Mouse (Mus musculus) layer of hippocampus, postnatal 25 days (tissue): ENCODE measurements around the gene Tmem44. TPM values are rescaled to one million over a fixed set of nuclear protein-coding genes. Genes with fewer than 3 reads are reported as not detected.

Experiments used
- DNase-seq, 2 experiments: peaks; one replicate each; pipeline ENCODE4 v3.0.0; 2022; ENCODE audit warnings: mixed read lengths in 2 of 2, low spot score in 1 of 2; ENCODE audit errors: extremely low spot score in 1 of 2
- total RNA-seq, 2 experiments: library from RNA; stranded (reverse); gene quantifications; 2 replicates each; pipeline ENCODE4 v1.2.3; 2021

The Tmem44 gene
- total RNA-seq, 2 experiments from 2014 or later, result 35.2 to 40.9 TPM

GRCm38 (mm10) chr16:30554109-30554508 is 3.5 kb upstream of the Tmem44 start:
- DNase-seq, result no peak

- peak; percentile 37 to 64 for DNase-seq
Measured at GRCm38 (mm10) chr16:30552621-30553338, 2.1 kb upstream of the Tmem44 start.

DNA sequence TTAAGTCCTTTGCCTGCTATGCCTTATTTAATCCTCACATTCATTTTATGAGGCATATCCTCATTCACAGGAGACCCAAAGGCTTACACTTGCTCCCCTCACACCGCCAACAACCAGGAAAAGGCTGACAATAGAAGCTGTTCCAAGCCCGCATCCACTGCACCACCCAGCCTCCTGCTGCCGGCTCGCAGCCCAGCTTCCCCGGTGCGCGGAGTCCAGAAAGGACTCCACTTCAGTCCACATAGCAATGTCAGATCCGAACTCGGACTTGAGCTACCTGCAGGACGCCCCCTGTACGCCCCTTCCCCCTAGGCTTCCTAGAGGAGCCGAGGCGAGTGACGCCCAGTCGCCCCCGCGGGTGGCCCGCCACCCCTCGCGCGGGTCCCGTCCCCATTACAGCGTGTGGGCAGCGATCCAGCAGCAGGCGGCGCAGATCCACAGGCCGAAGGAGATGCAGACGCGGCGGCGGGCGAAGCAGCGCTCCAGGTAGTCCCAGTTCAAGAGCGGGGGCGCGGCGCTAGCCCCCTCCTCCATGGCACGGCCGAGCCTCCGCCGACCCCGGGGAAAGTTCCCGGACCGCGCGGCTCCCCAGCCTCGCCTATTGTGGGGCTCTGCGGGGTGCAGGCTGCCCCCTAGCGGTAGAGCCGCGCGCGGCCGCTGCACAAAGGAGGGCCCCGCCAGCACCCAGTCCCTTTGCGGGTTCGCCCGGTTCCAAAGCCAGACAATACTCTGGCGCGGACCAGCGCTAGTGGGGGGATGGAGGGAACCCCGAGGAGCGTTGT is 485 bp downstream of the Tmem44 start:
- peak; percentile 83 to 87 for DNase-seq

GRCm38 (mm10) chr16:30549516-30549915 is 1.1 kb downstream of the Tmem44 start:
- no peak for DNase-seq

GRCm38 (mm10) chr16:30548291-30548690 is 2.4 kb downstream of the Tmem44 start:
- DNase-seq, result no peak

GRCm38 (mm10) chr16:30544693-30545092 is 5.9 kb downstream of the Tmem44 start:
- no peak for DNase-seq

DNA sequence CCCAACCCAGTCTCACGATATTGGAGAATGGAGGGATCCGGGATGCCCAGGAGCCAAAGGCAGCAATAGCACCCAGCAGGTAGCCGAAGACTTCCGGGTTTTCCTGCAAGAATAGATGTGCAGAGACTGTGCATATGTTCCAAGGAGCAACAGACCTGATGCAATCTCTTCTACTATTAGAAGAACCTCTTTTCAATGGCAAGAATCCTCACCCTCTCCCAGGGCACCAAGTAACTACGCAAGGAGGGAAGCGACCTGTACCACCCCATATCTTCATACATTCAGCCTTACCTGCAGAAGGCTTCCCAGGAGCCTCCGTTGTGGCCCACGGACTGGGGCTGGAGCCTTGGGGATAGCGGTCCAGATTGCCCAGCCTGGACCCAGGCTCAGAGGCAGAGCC is 7.3 kb downstream of the Tmem44 start:
- DNase-seq, result no peak

GRCm38 (mm10) chr16:30542826-30543225 is 7.8 kb downstream of the Tmem44 start:
- no peak for DNase-seq

DNA sequence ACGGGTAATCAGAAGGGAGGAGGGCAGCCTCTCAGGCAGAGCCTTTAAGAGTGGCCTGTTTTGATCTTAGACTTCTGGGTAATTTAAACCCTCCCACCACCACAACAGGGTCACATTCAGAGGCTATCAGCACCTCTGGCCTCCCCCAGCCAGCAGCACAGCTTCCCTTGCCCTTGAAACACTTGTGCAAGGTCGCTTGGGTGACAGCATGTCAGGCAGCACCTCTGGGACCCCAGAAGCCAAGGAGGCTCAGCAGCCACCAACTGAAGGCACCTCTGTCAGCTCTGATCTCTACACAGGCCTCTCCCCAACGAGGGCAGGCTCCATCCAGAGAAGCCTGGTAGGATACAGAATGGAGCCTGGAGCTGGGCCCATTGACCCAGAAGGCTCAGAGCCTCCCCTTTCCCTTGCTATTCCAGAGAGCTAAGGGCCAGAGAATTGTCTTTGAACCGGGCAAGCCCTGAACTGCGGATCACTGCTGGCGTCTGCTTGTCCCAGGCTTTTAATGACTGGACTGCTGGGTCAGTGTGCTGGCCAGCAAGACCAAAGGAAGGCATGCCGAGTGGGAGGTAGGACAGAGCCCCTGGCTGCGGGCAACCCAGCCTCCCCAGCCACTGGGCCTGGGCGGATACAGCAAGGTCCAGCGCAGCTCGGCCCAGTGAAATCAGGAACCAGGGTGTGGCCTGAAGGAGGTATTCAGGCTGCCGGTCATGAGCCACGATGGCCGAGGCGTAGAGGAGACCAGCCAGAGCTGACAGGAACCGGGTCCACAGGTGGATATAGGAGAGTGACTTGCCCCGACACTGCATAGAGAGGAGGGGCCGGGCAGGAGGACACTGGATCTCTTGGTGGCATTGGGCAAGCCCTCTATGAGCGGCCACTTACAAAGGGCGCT is 10.3 kb downstream of the Tmem44 start:
- DNase-seq, result no peak

GRCm38 (mm10) chr16:30539433-30539832 is 11.2 kb downstream of the Tmem44 start:
- DNase-seq, result peak in 1 of 2 experiments; percentile 62

- no peak for DNase-seq
Measured at GRCm38 (mm10) chr16:30535075-30535474, 15.6 kb downstream of the Tmem44 start.

DNA sequence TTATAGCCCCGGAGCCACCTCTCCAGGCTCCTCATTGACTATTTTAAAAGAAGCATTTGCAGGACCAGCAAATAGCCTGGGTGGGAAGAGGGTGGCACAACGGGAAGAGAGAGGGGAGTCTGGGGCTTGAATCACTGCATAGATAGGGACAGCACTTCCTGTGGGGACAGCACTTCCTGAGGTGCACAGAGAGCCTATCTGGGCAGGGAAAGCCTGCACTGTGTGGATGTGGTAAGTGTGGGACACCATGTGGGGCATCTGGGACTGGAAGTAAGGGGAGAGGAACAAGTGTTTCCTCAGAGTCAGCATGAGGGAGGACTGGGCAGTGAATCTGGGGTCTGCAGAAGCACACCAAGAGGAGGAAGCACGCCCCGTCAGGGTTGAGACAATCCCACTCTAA is 17.1 kb downstream of the Tmem44 start:
- DNase-seq, result no peak

GRCm38 (mm10) chr16:30532929-30533328 is 17.7 kb downstream of the Tmem44 start:
- DNase-seq, result no peak

GRCm38 (mm10) chr16:30531761-30532406 is 18.8 kb downstream of the Tmem44 start:
- DNase-seq, result peak in 1 of 2 experiments; percentile 61

DNA sequence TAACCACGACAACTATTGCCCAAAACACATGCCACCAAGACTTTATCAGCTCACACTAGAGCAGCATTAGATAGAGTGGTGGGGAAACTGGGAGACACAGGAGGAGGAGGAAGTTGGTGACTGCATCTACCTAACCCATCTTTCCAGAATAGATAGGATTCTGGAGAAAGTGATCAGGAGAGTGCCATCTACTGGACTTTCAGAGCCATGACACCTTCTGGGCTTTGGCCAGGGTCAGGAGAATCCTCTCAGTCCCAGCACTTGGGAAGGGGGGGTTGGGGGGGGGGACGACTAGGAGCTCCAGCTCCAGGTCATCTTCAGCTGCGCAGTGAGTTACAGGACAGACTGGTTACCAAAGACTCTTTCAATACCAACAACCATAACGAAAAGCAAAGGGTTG is 19.8 kb downstream of the Tmem44 start:
- no peak for DNase-seq

GRCm38 (mm10) chr16:30528386-30528785 is 22.3 kb downstream of the Tmem44 start:
- no peak for DNase-seq

- no peak for DNase-seq
Measured at GRCm38 (mm10) chr16:30527889-30528288, 22.8 kb downstream of the Tmem44 start.

- no peak for DNase-seq
Measured at GRCm38 (mm10) chr16:30525756-30526155, 24.9 kb downstream of the Tmem44 start.

- no peak for DNase-seq
Measured at GRCm38 (mm10) chr16:30524481-30524880, 26.2 kb downstream of the Tmem44 start.

DNA sequence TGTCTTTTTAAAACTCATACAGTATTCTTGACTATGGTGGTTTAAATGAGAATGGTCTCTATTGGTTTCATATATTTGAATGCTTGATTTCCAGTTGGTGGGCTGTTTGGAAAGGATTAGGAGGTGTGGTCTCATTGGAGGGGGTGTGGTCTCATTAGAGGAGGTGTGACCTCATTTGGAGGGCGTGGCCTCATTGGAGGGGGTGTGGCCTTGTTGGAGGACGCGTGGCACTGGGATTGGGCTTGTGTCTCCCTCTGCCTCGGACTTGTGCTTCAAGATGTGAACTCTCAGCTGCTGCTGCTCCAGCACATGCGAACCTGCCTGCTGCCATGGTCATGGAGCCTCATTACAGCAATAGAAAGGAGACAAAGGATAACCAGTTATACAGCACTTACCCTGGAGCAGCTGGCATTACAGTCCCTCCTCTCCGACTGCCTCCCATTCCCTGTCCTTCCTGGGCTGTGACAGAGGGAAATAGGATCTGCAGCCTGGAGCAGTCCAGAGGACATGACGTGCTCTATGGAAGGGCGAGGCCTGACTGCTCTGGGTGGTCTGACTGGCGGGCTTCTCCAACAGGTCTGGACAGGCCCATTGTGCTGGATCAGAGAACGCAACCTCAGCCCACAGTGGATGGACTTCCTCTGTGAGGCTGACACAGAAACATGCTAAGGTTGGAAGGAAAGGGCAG is 28.2 kb downstream of the Tmem44 start:
- no peak for DNase-seq
